Mouse (Mus musculus) cerebellum, adult 9-11 months (tissue): ENCODE results near the gene Fut8.
A peak's percentile ranks its signal among the peaks of the same experiment; 100 is the strongest.

Experiments used
- DNase-seq: peaks from one replicate; pipeline ENCODE4 v3.0.0; 2022

Gene Fut8

GRCm38 (mm10) chr12:77309507-77309906 lies 71.6 kb downstream of the Fut8 start:
- DNase-seq, result no peak

- DNase-seq, result no peak
Observed at GRCm38 (mm10) chr12:77313502-77313901, 75.6 kb downstream of the Fut8 start.

- DNase-seq, result no peak
Observed at GRCm38 (mm10) chr12:77324142-77324541, 86.2 kb downstream of the Fut8 start.

- DNase-seq, result no peak
Observed at GRCm38 (mm10) chr12:77346521-77346920, 108.6 kb downstream of the Fut8 start.

- DNase-seq, result no peak
Observed at GRCm38 (mm10) chr12:77349543-77349942, 111.6 kb downstream of the Fut8 start.

GRCm38 (mm10) chr12:77415720-77416119 lies 177.8 kb downstream of the Fut8 start:
- DNase-seq, result no peak

- DNase-seq, result no peak
Observed at GRCm38 (mm10) chr12:77421667-77422393, 183.9 kb downstream of the Fut8 start.

GRCm38 (mm10) chr12:77426093-77426492 lies 188.2 kb downstream of the Fut8 start:
- DNase-seq, result no peak

- DNase-seq, result no peak
Observed at GRCm38 (mm10) chr12:77428165-77428564, 190.2 kb downstream of the Fut8 start.

GRCm38 (mm10) chr12:77429381-77429780 lies 191.5 kb downstream of the Fut8 start:
- no peak for DNase-seq

- no peak for DNase-seq
Observed at GRCm38 (mm10) chr12:77436733-77437132, 198.8 kb downstream of the Fut8 start.

- no peak for DNase-seq
Observed at GRCm38 (mm10) chr12:77450816-77451215, 212.9 kb downstream of the Fut8 start.

GRCm38 (mm10) chr12:77466178-77466577 lies 228.3 kb downstream of the Fut8 start:
- DNase-seq, result no peak

- DNase-seq, result no peak
Observed at GRCm38 (mm10) chr12:77479931-77480330, 242.0 kb downstream of the Fut8 start.

GRCm38 (mm10) chr12:77481153-77481552 lies 243.2 kb downstream of the Fut8 start:
- DNase-seq, result no peak

- DNase-seq, result peak; percentile 56
Observed at GRCm38 (mm10) chr12:77481799-77482198, 243.9 kb downstream of the Fut8 start.

- no peak for DNase-seq
Observed at GRCm38 (mm10) chr12:77483180-77483855, 245.4 kb downstream of the Fut8 start.

- DNase-seq, result peak; percentile 60
Observed at GRCm38 (mm10) chr12:77484761-77485160, 246.8 kb downstream of the Fut8 start.

GRCm38 (mm10) chr12:77491478-77491877 lies 253.6 kb downstream of the Fut8 start:
- DNase-seq, result peak; percentile 83

- peak; percentile 58 for DNase-seq
Observed at GRCm38 (mm10) chr12:77495781-77496180, 257.9 kb downstream of the Fut8 start.

- no peak for DNase-seq
Observed at GRCm38 (mm10) chr12:77498153-77498552, 260.2 kb downstream of the Fut8 start.

- peak; percentile 79 for DNase-seq
Observed at GRCm38 (mm10) chr12:77500439-77501055, 262.6 kb downstream of the Fut8 start.

GRCm38 (mm10) chr12:77501466-77502240 lies 263.7 kb downstream of the Fut8 start:
- DNase-seq, result no peak
